Mouse (Mus musculus) megakaryocyte-erythroid progenitor cell, adult 5-6 weeks (primary cell): ENCODE measurements around the gene Sgms2. TPM values are rescaled to one million over a fixed set of nuclear protein-coding genes. Genes with fewer than 3 reads are reported as not detected.

Experiments used
- ATAC-seq: replicated peaks from 2 replicates; pipeline ENCODE4 v1.8.0; 2016; ENCODE audit warnings: mild to moderate bottlenecking, inconsistent platforms; ENCODE audit not compliant: severe bottlenecking, poor library complexity, low FRiP score, low TSS enrichment
- total RNA-seq, 2 experiments: library from RNA; stranded (forward) in 1 of 2; stranded (reverse) in 1 of 2; fragments of 200-1000, 215-1000 nt in 1 of 2; fragments of >200 nt in 1 of 2; fragmentation: Nextera tagmentation in 1 of 2; gene quantifications; 2 replicates each; pipeline ENCODE4 v1.2.3; 2014 to 2017

Gene Sgms2
- total RNA-seq, 2 experiments from 2014 or later = not detected

DNA sequence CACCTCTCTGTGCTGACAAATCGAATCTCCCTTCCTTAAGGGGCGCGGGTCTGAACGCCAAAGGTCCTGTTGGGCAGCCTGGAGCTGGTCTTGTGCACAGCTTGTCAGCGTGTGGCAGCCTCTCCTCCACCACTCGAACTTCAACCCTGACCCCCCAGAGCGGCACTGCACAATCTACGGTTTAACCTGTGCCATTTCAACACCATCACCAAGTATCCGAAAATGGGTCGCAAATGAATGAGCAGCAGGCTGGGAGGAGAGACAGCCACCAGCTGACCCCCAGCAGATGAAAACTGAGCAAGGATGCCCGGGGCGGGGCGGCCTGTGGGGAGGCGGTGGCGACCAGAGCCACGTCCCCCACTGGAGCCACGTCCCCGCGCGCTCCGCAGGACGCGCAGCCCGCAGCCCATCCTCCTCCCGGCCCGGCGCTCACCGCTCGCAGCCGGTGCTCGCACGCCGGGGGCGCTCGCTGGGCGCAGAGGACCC is 1.5 kb downstream of the Sgms2 start:
- ATAC-seq = peak; percentile 50; the same call in 1 of the 2 replicates

DNA sequence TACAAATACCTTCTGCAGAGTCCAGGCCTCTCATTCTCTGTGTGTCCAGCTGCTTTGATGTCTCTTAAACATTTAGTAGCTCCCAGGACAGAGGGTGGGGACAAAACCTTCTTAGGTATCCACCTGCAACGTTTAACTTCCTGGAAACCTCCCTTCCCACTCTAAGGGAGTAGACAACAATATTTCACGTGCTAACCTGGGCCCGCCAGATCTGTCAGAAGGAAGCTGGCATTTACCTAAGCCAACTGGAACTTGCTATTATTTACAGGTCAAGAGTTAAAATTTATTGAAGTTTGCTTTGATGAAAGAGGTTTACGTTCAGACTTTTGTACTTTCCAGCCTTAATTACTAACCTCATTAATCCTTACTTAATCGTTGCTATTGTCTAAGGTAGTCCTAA is 2.2 kb downstream of the Sgms2 start:
- no peak for ATAC-seq

DNA sequence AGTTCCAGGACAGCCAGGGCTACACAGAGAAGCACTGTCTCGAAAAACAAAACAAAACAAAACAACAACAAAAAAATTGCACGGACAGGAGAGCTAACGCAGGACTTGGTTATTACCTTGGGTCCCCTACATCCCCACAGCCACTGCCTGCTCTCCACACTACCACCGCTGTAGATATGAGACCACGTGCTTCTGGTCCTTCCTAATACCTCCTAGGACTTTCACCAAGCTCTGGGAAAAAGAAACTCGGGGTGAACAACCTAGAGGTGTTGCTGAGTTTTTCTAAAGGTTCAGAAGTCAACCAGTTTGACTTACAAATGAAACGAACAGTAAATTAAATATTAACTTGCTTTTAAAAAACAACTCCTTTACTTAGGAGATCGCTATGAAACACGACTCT is 2.8 kb downstream of the Sgms2 start:
- no peak for ATAC-seq

DNA sequence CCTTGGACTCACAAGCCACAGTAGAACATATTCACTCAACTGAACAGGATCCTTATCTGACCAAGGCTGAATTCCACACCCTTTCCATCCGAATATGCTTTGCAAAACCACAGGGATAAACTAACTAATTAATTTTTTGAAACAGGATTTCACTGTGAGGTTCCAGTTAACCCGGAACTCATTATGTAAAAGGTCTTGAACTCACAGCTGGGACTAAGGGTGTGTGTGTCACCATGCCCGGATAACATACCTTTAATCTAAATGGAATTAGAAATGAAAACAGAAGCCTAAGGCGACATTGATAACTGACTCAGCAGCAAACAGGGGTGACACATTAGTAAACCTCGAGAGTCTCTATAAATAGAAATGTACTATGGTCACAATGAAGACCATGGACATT is 5.8 kb downstream of the Sgms2 start:
- no peak for ATAC-seq

DNA sequence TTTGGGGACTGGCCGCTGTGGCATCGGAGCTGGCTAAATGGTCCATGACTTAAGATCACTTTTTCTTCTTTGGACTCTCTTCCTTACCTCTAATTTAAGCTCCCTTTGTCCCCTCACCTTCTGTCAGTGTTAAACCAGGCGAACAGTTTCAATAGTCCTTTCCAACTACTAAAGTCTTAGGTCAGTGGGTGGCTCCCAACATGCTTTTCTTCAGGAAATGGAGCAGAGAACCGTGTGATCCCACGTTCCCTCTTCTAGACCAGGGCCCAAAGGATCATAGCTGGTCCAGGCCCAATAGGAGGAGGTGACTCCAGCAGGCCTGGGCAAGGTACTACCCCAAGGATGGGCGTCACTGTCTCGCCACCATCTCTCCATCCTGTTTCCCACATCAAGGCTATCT is 7.6 kb downstream of the Sgms2 start:
- ATAC-seq = no peak

DNA sequence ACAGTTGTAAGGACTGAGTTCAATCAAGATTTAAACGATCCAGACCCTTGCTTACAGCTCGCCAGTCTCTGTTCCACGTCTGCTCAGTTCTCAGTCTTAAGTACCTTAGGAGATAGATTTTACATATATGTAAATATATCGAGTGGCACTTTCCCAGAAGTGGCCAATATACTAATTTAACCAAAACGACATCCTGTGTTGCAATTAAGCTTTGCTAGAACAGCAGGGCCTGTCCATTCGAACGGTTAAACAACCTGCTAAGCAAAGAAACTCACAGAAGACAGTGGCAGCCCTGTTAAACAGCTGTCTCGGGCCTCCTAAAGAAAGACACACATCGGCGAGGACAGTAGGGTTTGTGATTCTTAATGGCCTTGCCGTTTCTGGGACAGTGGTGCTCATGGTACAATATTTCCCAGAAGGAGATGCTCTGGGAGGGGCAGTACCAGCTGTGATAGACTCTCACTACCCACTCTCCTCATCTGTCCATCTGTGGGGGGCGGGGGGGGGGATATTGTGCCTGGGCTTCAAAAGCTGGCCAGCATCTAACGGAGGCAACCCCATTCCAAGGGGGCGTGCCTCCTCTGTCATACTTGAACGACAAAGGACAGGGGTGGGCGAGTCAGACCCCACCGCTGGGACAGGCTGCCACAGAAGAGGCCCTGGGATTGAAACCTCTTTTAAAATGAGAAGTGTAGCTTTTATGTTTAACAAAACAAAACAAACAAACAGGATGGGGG is 9.1 kb downstream of the Sgms2 start:
- no peak for ATAC-seq

DNA sequence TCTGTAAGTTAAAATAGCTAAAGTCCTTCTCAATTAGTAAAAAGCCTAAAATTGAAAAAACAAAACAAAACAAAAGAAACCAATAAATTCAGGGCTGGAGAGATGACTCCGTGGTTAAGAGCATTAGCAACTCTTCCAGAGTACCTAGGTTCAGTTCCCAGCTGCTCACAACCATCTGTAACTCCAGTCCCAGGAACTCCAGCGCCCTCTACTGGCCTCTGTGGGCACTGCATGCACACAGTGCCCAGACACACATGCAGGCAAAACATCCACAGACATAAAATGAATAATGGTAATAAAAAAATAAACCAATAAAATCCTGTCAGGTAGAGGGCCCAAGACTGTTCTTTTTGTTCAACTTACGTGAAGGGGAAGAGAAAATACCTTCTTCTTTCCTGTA is 10.6 kb downstream of the Sgms2 start:
- ATAC-seq = no peak

DNA sequence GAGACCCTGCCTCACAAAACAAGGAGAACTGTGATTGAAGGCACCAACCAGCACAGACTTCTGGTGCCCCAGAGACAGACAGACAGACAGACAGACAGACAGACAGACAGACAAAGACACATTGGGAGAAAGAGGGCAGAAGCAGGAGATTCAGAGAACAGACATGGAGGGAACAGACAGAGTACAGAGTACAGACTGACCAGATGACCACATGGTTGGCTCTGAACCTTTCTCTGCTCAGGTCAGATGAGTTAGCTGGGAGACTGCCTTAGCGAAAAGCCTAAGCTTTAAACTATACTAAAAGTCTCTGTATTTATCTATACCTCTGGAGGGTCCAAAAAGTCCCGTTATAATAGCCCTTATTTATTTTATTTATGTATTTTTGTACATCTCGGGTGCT is 11.8 kb downstream of the Sgms2 start:
- ATAC-seq = no peak

DNA sequence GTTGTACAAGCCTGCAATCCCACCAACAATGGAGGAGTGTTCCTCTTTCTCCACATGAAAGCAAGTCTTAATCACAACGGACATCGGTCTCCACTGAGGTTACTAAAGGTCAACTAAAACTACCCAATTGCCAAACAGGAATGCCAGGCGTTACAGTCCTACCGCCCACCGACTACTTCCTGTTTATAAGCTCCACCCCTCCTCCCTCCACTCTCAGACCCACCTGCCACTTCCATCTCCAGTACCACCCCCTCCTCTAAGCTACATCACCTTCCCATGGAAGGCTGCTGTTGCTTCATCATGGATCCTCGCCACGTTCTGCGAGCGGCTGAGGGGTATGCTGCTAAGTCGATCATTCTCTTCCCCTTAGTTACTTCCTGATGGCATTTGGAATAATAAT is 15.2 kb downstream of the Sgms2 start:
- no peak for ATAC-seq

DNA sequence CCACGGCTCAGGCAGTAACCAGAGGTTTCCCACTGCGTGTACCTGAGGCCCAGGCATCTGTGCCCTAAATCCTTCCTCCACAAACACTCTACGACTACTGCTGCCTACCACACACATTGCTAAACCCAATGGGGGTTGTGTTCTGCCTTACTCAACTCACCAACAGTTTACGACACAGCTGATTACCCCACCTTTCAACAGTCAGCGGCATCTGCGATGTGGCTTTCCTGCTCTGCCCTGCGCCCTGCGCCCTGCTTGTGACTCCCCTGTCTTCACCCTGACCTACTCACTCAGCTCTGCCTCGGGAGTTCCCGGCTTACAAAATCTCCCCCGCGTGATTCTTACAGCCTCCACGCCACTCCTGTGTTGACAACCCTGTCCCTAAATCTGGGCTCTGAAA is 16.7 kb downstream of the Sgms2 start:
- ATAC-seq = no peak

DNA sequence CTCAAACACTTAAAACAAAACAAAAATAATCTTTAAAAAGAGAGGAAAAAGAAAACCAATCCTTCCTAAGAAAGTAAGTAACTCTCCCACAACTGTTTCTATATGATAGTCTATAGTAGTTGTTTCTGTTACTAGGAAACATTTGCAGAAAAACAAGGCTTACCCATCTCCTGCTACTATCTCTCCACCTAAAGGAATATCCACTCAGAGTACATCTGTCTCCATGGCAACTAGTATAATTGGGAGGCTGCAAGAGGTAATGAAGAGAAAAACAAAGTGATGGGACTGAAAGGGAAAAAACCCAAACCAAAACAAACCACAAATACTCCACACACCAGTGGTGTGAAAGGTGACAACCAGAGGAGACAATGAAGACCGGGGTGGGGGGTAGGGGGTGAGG is 17.7 kb downstream of the Sgms2 start:
- no peak for ATAC-seq

DNA sequence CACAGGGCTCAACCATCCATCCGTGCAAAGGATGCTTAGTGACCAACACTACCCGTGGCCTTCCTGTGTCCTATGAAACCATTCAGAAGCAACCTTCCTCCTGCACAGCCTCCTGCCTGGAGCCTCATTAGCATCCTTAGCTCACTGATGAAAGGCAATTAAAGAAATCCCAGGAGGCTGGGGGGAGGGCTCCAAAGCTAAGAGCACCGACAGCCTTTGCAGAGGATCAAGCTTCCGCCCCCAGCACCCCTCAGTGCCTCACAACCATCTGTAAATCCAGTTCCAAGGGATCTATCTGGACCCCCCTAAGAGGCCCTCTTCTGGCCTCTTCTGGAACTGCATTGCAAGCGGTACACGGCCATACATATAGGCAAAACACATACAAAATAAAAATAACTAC is 19.4 kb downstream of the Sgms2 start:
- ATAC-seq = no peak

DNA sequence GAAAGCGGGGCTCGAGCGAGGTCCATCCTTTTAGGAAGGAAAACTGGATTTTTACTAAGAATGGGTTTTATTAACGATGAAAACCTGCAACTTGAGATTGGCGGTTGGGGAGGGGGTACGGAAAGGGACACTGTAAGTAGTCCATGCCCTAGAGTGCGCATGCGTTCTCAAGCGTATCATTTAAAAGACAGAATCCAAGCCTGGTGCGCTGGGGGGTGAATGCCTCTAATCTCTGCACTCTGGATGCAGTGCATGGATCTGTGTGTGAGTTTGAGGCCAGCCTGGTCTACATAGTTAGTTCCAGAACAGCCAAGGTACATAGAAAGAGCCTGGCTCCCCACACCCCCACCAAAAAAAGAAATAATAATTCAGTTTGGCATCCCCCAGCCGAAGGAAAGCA is 19.8 kb downstream of the Sgms2 start:
- no peak for ATAC-seq

DNA sequence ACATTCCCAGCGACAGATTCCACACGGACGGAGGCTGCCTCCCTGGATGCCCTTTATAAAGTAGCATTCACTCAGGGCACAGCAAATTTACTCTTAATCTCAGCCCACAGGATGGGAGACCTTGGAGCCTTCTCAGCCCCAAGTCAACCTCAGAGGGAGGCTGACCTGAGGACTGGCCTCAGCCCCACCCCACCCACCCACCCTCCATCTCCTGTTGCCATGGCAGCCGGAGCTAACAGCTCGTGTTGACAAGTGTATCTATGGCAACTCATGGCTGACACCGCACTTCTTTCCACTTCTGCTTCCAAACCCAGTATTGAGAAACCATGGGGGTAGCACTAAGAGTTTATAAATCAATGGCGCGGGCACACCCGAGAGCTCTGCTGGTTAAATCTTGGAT is 20.4 kb downstream of the Sgms2 start:
- no peak for ATAC-seq

DNA sequence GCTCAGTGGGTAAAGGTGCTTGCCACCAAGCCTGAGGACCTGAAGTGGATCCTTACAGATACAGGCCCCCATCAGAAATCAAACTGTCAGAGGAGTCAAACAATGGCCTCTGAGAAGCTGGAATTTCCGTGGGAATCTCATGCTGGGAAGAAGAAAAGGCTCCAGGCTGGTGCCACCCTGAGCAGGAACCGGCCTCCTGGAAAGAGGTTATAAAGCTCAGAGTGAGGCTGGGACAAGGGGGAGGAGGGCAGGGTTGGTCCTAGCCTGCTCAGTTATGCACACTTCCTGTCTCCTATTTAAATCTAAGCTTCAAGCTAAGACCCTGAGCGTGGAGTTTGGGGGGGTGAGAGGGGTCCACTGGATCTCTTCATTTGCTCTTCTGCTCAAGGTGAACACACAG is 21.6 kb downstream of the Sgms2 start:
- no peak for ATAC-seq

DNA sequence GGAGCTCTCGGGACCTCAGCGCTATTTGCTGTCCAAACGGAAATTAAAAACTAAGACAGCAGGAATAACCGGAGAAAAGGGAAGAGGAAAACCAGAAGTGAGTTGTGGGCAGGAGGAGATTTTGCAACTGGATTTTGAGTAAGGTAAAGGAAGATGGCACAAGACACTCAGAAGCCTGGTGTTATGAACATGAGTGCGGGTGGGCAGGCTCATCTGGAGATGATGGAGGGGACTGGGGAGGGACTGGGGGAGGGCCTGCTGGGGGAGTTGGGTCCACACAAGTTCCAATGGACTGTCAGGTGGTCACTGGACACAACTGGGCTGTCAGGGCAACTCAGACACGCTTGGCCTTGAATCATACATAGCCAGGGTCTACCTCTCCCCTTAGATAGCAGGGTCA is 24.8 kb downstream of the Sgms2 start:
- no peak for ATAC-seq

DNA sequence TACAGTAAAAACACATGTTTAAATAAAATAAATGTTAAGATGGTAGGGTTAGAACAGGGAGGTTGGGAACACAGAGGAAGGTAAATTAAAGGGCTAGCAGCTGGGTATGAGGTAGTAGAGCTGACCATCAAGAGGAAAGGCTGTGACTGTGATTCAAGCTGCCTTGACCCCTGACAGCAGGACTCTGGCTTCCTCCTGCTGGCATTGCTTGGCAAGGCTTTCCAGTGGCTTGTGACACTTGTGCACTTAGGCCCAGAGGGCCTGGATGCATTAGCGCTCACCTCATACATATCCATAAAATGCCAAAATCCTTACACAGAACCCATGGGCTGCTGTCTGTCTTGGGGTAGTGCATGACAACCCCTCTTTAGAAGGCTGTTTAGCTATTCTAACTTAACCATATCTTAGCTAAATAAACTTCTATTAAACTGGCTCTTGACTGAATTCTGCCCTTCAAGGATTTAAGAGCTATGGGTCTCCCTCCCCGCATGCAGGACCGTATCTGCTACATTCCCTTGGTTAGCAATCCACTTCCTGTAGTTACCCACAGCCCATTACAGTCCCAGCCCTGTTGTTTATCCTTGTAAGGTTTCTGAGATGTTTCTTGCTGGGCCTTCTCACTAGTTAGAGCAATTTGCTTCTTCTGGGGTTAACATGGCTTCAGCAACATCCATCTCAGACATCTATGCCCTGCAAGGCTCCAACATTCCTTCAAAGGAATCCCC is 25.5 kb downstream of the Sgms2 start:
- ATAC-seq = no peak

DNA sequence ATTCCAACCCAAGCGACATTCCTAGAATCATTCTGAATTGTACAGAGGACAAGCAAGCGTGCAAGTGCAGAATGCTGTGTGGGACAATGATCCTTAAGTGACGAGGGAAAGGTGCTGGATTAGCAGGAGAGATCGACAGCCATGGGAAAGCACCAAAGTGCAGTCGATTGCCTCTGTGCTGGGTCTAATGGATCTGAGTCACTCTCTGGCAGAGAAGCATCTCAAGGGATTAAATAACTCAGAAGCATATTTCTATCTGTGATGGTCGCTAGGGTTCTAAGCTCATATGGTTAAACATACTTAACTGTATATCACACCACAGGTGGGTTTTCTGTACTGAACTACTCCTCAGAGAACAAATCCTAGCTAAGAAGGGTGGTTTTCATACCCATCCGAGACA is 118.2 kb downstream of the Sgms2 start:
- no peak for ATAC-seq

DNA sequence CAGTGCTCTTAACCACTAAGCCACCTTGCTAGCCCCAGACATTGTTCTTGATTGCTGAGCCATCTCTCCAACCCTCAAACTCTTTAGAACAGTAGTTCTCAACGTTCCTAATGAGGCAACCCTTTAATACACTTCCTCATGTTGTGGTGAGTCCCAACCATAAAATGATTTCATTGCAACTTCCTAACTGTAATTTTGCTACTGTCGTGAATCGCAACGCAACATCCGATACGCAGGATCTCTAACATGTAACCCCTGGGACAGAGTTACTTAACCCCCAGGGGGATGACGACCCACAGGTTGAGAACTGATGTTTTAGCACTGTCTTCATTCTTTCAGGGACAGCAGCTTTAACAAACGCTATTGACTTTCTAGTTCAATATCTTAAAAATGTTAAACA is 122.5 kb downstream of the Sgms2 start:
- ATAC-seq = no peak

DNA sequence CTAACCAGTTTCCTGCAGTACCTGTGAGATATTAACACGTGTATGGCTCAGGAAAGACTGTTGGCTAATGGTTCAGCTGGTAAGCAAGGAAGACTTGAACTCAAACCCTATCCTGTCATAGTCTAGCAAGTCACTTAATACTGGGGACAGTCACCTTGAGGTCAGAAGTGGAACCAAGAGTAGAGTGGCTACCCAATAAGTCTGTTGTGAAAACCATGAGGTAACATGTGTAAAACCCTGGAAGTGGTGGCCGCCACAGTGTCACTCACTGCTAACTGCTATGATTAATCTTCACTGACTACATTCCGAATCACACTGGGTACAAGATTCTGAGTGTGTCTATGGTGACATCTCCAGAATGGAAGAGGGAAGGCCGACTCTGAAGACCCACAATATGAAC is 123.8 kb downstream of the Sgms2 start:
- ATAC-seq = no peak
